Mouse (Mus musculus): ENCODE measurements at regions not wholly inside any gene's neighbourhood (a gene's known extent, or its start where the extent isn't known, plus 50 kb on each side); places are given as distances from the start of the nearest gene placed in this dataset.

DNA sequence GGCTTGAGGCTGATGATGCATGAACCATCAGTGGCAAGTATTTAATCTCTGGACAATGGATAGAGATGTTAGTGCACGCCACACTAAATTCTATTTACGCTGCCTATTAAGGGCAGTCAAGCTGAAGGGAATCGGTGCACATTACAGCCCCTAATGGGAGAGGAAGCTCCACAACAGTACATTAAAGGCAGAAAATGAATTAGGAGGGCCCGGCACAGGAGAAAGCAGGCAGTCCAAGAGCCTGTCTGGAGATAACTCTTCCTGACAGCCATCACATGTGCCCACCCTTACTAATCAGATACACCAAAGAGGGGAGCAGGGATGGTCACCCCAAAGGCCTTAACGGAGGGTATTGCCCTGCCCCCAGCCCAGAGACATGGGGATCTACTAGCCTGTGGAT is 118.7 kb upstream of the Mafb start:
- no peak for TF ChIP-seq CTCF (IDR thresholded peaks at IDR 0.05; ENCODE audit: low read depth)
- no peak for TF ChIP-seq EP300 (IDR thresholded peaks at IDR 0.05; ENCODE audit: low read depth)

Measured in heart, postnatal 0 days (tissue).